Mouse (Mus musculus): ENCODE measurements around the gene Chrm3. TPM values are rescaled to one million over a fixed set of nuclear protein-coding genes. Genes with fewer than 3 reads are reported as not detected.
"Not testable (repeated sequence)": the region's sequence is repeated elsewhere in the genome, so short reads cannot be mapped to it uniquely, and the experiment has no call there.

Chrm3 gene
- 0.24 TPM in 1 of 2 replicates, not detected in the other for polyA plus RNA-seq (2011; ENCODE audit: insufficient read depth, insufficient read length, low read depth, missing spikeins)

DNA sequence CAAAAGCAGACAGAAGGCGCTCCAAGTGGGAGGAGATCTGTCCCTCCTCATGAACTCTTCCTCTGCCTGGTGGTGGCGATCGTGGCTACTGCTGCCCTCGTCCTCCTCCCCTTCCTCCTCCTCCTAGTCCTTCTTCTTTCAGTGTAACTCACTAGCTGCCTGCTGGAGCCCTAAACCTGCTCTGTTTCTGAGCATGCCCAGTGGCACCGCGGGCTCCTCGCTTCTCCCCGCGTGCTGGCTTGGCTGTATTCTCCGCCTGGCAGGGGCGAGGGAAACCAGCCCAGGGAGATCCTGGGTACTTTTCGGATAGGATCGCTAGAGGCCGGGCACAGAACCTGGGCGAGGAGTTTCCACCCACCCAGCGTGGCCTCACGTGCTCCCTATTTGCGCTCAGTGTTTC lies at the start of gene Chrm3:
Chrm3 (minus strand) TSS at position 71 of the 400 bp plus-strand sequence.
- Histone ChIP-seq H3K4me1 (ENCODE audit: control insufficient read depth, insufficient read depth, low read length) (no peaks in the 10 kb centered on the region), H3K4me3 (ENCODE audit: low read depth, low read length) (peak within 1 kb of the TSS; percentile 64), H3K27me3 (ENCODE audit: control insufficient read depth, insufficient read depth, low read length, poor library complexity, severe bottlenecking) (peaks cover 12% of the 10 kb centered on the region; the same call in 1 of the 2 replicates), H3K9me3 (replicated peaks; ENCODE audit: control insufficient read depth, insufficient read depth, low read length, poor library complexity, severe bottlenecking) (no peaks in the 10 kb centered on the region), H3K27ac (ENCODE audit: insufficient read depth, low read length) (no peak within 1 kb of the TSS), H3K9ac (ENCODE audit: low read depth, poor library complexity, severe bottlenecking) (peak within 1 kb of the TSS; percentile 10), H3K36me3 (ENCODE audit: control insufficient read depth, insufficient read depth, low read length, poor library complexity, severe bottlenecking) (no peaks in the 10 kb centered on the region)
- TF ChIP-seq CTCF (IDR thresholded peaks at IDR 0.05; ENCODE audit: low read depth, low read length) (no peak), EP300 (IDR thresholded peaks at IDR 0.05; ENCODE audit: insufficient read depth, low read depth, low read length) (no peak), POLR2A (IDR thresholded peaks at IDR 0.05; ENCODE audit: insufficient read depth, low read length) (no peak)

DNA sequence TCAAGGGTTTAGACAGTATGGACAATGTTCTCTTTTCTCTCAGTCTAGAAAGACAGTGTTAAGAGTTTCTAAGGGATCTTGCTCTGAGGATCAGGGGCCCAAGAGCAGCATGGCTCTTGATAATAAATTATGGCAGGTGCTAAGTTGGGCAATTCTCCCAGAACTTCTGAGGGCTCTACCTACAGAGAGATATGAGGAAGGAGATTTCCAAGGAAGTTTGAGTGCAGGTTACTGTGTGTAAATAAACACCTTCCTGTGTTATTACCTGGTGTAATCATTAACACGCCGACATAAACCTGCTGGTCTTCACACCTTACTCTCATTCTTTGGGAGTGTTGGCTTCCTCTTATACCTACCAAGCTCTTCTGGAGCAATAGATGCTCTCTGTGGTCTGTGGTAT lies 33.7 kb upstream of the Chrm3 start:
- H3K9me3 ChIP-seq (replicated peaks; ENCODE audit: control insufficient read depth, insufficient read depth, low read length, poor library complexity, severe bottlenecking), result no peaks in the 10 kb centered on the region
- TF ChIP-seq POLR2A (IDR thresholded peaks at IDR 0.05; ENCODE audit: insufficient read depth, low read length), result no peak
- TF ChIP-seq CTCF (IDR thresholded peaks at IDR 0.05; ENCODE audit: low read depth, low read length), result no peak
- TF ChIP-seq EP300 (IDR thresholded peaks at IDR 0.05; ENCODE audit: insufficient read depth, low read depth, low read length), result no peak
- no peaks in the 10 kb centered on the region for H3K36me3 ChIP-seq (ENCODE audit: control insufficient read depth, insufficient read depth, low read length, poor library complexity, severe bottlenecking)
- no peak overlapping the region for H3K4me3 ChIP-seq (ENCODE audit: low read depth, low read length)
- no peak overlapping the region for H3K27ac ChIP-seq (ENCODE audit: insufficient read depth, low read length)
- H3K9ac ChIP-seq (ENCODE audit: low read depth, poor library complexity, severe bottlenecking), result no peak overlapping the region
- no peaks in the 10 kb centered on the region for H3K4me1 ChIP-seq (ENCODE audit: control insufficient read depth, insufficient read depth, low read length)
- H3K27me3 ChIP-seq (ENCODE audit: control insufficient read depth, insufficient read depth, low read length, poor library complexity, severe bottlenecking), result no peaks in the 10 kb centered on the region

- not testable (repeated sequence) for H3K36me3 ChIP-seq (ENCODE audit: control insufficient read depth, insufficient read depth, low read length, poor library complexity, severe bottlenecking); H3K4me1 ChIP-seq (ENCODE audit: control insufficient read depth, insufficient read depth, low read length); H3K9ac ChIP-seq (ENCODE audit: low read depth, poor library complexity, severe bottlenecking); H3K9me3 ChIP-seq (replicated peaks; ENCODE audit: control insufficient read depth, insufficient read depth, low read length, poor library complexity, severe bottlenecking); H3K27me3 ChIP-seq (ENCODE audit: control insufficient read depth, insufficient read depth, low read length, poor library complexity, severe bottlenecking); H3K4me3 ChIP-seq (ENCODE audit: low read depth, low read length); H3K27ac ChIP-seq (ENCODE audit: insufficient read depth, low read length)
These were observed 14.8 kb upstream of the Chrm3 start for GRCm38 (mm10) chr13:10375487-10375886.

DNA sequence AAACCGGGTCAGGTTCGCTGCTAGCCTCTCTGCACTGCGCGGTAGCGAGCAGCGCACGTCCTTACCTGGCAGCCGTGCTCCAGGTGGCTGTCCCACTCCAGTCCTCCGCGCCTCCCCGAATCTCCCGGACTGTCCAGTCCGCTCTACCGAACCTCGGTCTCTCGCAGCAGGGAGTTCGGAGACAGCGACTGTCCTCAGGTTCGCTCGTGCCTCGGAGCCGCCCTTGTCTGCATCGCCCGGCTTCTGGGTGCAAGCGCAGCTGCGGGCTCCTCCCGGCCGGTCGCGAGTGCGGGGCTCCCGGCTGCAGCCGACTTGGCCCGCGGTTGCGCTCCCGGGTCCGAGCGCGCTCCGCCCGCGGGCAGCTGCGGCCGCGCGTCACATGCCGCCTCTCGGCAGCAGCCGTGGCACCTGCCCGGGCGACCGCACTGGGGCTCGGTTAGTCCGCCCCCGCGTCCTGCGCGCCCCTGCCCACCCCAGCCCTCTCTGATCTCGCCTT lies 400 bp downstream of the Chrm3 start:
- Histone ChIP-seq H3K4me3 (ENCODE audit: low read depth, low read length) (peak overlapping the region; percentile 64), H3K9me3 (replicated peaks; ENCODE audit: control insufficient read depth, insufficient read depth, low read length, poor library complexity, severe bottlenecking) (no peaks in the 10 kb centered on the region), H3K27ac (ENCODE audit: insufficient read depth, low read length) (no peak overlapping the region), H3K9ac (ENCODE audit: low read depth, poor library complexity, severe bottlenecking) (peak overlapping the region; percentile 10), H3K27me3 (ENCODE audit: control insufficient read depth, insufficient read depth, low read length, poor library complexity, severe bottlenecking) (peaks cover 12% of the 10 kb centered on the region; the same call in 1 of the 2 replicates), H3K36me3 (ENCODE audit: control insufficient read depth, insufficient read depth, low read length, poor library complexity, severe bottlenecking) (no peaks in the 10 kb centered on the region), H3K4me1 (ENCODE audit: control insufficient read depth, insufficient read depth, low read length) (no peaks in the 10 kb centered on the region)
- TF ChIP-seq EP300 (IDR thresholded peaks at IDR 0.05; ENCODE audit: insufficient read depth, low read depth, low read length) (no peak), CTCF (IDR thresholded peaks at IDR 0.05; ENCODE audit: low read depth, low read length) (no peak), POLR2A (IDR thresholded peaks at IDR 0.05; ENCODE audit: insufficient read depth, low read length) (no peak)

DNA sequence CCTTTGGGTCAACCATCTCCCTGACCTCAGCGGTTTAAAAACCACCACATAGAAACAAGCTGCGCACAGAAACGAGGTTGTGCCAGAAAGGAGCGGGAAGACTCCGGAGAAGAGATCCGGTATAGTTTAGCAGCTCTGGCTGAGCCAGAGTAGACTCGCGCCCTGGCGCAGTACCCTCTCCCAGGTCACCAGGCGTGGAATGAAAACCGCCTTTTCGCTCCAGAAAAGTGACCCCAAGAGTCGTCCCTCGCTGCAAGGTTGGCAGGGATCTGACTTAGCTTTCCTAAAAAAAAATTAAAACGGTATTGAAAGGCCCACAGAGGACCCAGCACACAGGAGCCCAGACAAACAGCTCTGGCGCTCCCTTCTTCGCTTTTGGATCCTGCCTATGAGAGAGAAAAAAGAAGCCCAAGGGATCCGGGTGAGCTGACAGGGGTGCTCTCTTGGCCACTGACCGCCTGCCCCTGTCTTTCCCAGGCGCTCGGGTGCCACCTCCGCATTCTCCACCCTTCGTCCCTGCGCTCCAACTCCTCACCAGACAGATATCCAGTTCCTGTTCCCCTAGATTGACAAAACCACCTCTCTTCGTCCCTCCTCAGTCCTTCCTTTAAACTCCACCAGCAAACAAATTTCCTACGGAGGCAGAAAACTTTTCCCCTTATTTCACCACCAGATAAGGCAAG lies 990 bp downstream of the Chrm3 start:
- TF ChIP-seq EP300 (IDR thresholded peaks at IDR 0.05; ENCODE audit: insufficient read depth, low read depth, low read length) (no peak), CTCF (IDR thresholded peaks at IDR 0.05; ENCODE audit: low read depth, low read length) (no peak), POLR2A (IDR thresholded peaks at IDR 0.05; ENCODE audit: insufficient read depth, low read length) (no peak)
- peak overlapping the region; percentile 64 for H3K4me3 ChIP-seq (ENCODE audit: low read depth, low read length)

DNA sequence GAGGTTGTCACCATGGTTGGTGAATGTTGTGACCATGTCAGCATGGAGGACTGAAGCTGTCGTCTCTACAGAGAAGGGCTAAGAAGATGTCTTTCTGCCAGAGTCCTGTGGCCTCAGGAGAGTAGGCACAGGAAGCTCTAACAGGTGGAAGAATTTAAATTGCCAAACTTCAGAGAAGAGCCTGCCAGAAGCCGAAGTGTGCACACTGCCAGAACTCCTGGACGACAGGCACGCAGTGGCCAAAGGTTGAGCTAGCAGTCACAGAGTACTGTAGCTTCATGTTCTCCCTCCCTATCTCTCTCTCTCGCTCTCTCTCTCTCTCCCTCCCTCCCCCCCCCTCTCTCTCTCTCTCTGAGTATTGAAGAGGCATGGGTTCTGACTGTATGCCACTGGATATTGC lies 4.9 kb downstream of the Chrm3 start:
- H3K9me3 ChIP-seq (replicated peaks; ENCODE audit: control insufficient read depth, insufficient read depth, low read length, poor library complexity, severe bottlenecking), result no peaks in the 10 kb centered on the region
- no peaks in the 10 kb centered on the region for H3K4me1 ChIP-seq (ENCODE audit: control insufficient read depth, insufficient read depth, low read length)
- no peak overlapping the region for H3K9ac ChIP-seq (ENCODE audit: low read depth, poor library complexity, severe bottlenecking)
- H3K27me3 ChIP-seq (ENCODE audit: control insufficient read depth, insufficient read depth, low read length, poor library complexity, severe bottlenecking), result peaks cover 4% of the 10 kb centered on the region; the same call in 1 of the 2 replicates
- no peak overlapping the region for H3K27ac ChIP-seq (ENCODE audit: insufficient read depth, low read length)
- TF ChIP-seq EP300 (IDR thresholded peaks at IDR 0.05; ENCODE audit: insufficient read depth, low read depth, low read length) (no peak), CTCF (IDR thresholded peaks at IDR 0.05; ENCODE audit: low read depth, low read length) (no peak), POLR2A (IDR thresholded peaks at IDR 0.05; ENCODE audit: insufficient read depth, low read length) (no peak)
- H3K4me3 ChIP-seq (ENCODE audit: low read depth, low read length), result no peak overlapping the region
- no peaks in the 10 kb centered on the region for H3K36me3 ChIP-seq (ENCODE audit: control insufficient read depth, insufficient read depth, low read length, poor library complexity, severe bottlenecking)

More for the DNA sequence above, 990 bp downstream of the Chrm3 start:
- H3K9me3 ChIP-seq (replicated peaks; ENCODE audit: control insufficient read depth, insufficient read depth, low read length, poor library complexity, severe bottlenecking), result no peaks in the 10 kb centered on the region
- peak overlapping the region; percentile 10; the same call in 1 of the 2 replicates for H3K9ac ChIP-seq (ENCODE audit: low read depth, poor library complexity, severe bottlenecking)
- no peaks in the 10 kb centered on the region for H3K4me1 ChIP-seq (ENCODE audit: control insufficient read depth, insufficient read depth, low read length)
- no peak overlapping the region for H3K27ac ChIP-seq (ENCODE audit: insufficient read depth, low read length)
- no peaks in the 10 kb centered on the region for H3K36me3 ChIP-seq (ENCODE audit: control insufficient read depth, insufficient read depth, low read length, poor library complexity, severe bottlenecking)
- H3K27me3 ChIP-seq (ENCODE audit: control insufficient read depth, insufficient read depth, low read length, poor library complexity, severe bottlenecking), result peaks cover 12% of the 10 kb centered on the region; the same call in 1 of the 2 replicates
